Mouse (Mus musculus) cerebellum, adult 2 months (tissue): ENCODE data around the gene Abca7.

Experiments
- CTCF ChIP-seq: fragments of 200-500 bp; IDR thresholded peaks from 2 replicates; pipeline ENCODE4 v1.5.1; 2011; ENCODE audit warnings: low read depth, mild to moderate bottlenecking, control low read depth, low read length, moderate library complexity, borderline replicate concordance; ENCODE audit not compliant: insufficient read depth
- POLR2A ChIP-seq: fragments of 200-500 bp; IDR thresholded peaks from 2 replicates; pipeline ENCODE4 v1.6.1; 2011; ENCODE audit warnings: low read length, control low read depth, borderline replicate concordance; ENCODE audit not compliant: insufficient read depth

DNA sequence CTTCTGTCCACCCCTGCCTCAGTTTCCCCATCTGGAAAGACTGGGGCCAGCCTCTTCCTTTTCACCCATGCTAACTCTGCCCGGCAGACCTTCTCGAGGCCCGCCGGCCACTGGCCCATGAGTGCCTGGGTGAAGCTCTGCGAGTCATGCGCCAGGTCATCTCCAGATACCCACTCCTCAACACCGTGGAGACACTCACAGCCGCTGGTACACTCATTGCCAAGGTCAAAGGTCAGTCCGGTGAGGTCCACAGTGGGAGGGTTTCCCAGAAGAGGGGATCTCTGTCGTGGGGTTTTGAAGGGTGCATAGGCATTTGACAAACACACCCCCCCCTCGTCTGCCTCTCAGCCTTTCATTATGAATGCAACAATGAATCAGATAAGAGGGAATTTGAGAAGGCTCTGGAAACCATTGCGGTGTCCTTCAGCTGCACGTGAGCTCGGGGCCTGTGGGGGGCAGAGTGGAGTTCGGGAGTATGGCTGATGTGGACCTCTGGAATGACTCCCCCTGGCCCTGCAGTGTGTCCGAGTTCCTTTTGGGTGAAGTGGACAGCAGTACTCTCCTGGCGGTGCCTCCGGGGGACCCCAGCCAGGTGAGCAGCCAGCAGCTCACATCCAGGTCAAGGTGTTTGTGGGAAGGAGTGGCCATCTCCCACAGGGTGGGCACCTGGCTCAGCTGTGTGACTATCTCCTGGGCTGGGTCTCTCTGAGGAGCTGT lies 24.5 kb downstream of the Abca7 start:
- no peak for TF ChIP-seq CTCF
- no peak for TF ChIP-seq POLR2A
